Mouse (Mus musculus): ENCODE results near the gene Pacsin1. TPM values are rescaled to one million over a fixed set of nuclear protein-coding genes. Genes with fewer than 3 reads are reported as not detected.

The Pacsin1 gene
- polyA plus RNA-seq, 1 experiment: 1.3 TPM

GRCm38 (mm10) chr17:27656414-27656813 is 1.1 kb downstream of the Pacsin1 start:
- Histone ChIP-seq H3K27ac (ENCODE audit: insufficient read depth, low read depth, low read length) (no peak overlapping the region), H3K4me3 (ENCODE audit: insufficient read depth, low read depth, low read length) (no peak overlapping the region)

GRCm38 (mm10) chr17:27657123-27657522 is 1.8 kb downstream of the Pacsin1 start:
- Histone ChIP-seq H3K36me3 (ENCODE audit: control insufficient read depth, insufficient read depth, low read length) (no peaks in the 10 kb centered on the region), H3K4me1 (ENCODE audit: control insufficient read depth, insufficient read depth, low read length) (no peaks in the 10 kb centered on the region), H3K4me3 (ENCODE audit: insufficient read depth, low read depth, low read length) (no peak overlapping the region), H3K27ac (ENCODE audit: insufficient read depth, low read depth, low read length) (no peak overlapping the region), H3K27me3 (replicated peaks; ENCODE audit: control insufficient read depth, insufficient read depth, low read length) (peaks cover 4% of the 10 kb centered on the region; the same call in 1 of the 2 replicates)
- no peak for TF ChIP-seq POLR2A (IDR thresholded peaks at IDR 0.05; ENCODE audit: low read depth, low read length)
- TF ChIP-seq CTCF (conservative IDR thresholded peaks at IDR 0.05; ENCODE audit: insufficient read depth, insufficient read length, low read depth, low read length): no peak
- DNase-seq: no peak
- WGBS: 69% methylated on average over 8 of the region's 8 CpGs

More at GRCm38 (mm10) chr17:27656414-27656813, 1.1 kb downstream of the Pacsin1 start:
- 36% methylated on average over 5 of the region's 5 CpGs for WGBS
- TF ChIP-seq CTCF (conservative IDR thresholded peaks at IDR 0.05; ENCODE audit: insufficient read depth, insufficient read length, low read depth, low read length) (no peak), POLR2A (IDR thresholded peaks at IDR 0.05; ENCODE audit: low read depth, low read length) (no peak)
- no peak for DNase-seq
- H3K4me1 ChIP-seq (ENCODE audit: control insufficient read depth, insufficient read depth, low read length): no peaks in the 10 kb centered on the region
- H3K27me3 ChIP-seq (replicated peaks; ENCODE audit: control insufficient read depth, insufficient read depth, low read length): peaks cover 4% of the 10 kb centered on the region; the same call in 1 of the 2 replicates
- no peaks in the 10 kb centered on the region for H3K36me3 ChIP-seq (ENCODE audit: control insufficient read depth, insufficient read depth, low read length)

GRCm38 (mm10) chr17:27658767-27659166 is 3.5 kb downstream of the Pacsin1 start:
- Histone ChIP-seq H3K27me3 (replicated peaks; ENCODE audit: control insufficient read depth, insufficient read depth, low read length) (peaks cover 4% of the 10 kb centered on the region; the same call in 1 of the 2 replicates), H3K4me3 (ENCODE audit: insufficient read depth, low read depth, low read length) (no peak overlapping the region), H3K27ac (ENCODE audit: insufficient read depth, low read depth, low read length) (no peak overlapping the region), H3K4me1 (ENCODE audit: control insufficient read depth, insufficient read depth, low read length) (no peaks in the 10 kb centered on the region), H3K36me3 (ENCODE audit: control insufficient read depth, insufficient read depth, low read length) (no peaks in the 10 kb centered on the region)
- no peak for TF ChIP-seq CTCF (conservative IDR thresholded peaks at IDR 0.05; ENCODE audit: insufficient read depth, insufficient read length, low read depth, low read length)
- TF ChIP-seq POLR2A (IDR thresholded peaks at IDR 0.05; ENCODE audit: low read depth, low read length): no peak
- DNase-seq: no peak
- whole genome bisulfite sequencing: 45% methylated on average over 7 of the region's 7 CpGs

- H3K36me3 ChIP-seq (ENCODE audit: control insufficient read depth, insufficient read depth, low read length): no peaks in the 10 kb centered on the region
- no peak overlapping the region for H3K27ac ChIP-seq (ENCODE audit: insufficient read depth, low read depth, low read length)
- DNase-seq: no peak
- H3K4me3 ChIP-seq (ENCODE audit: insufficient read depth, low read depth, low read length): no peak overlapping the region
- no peaks in the 10 kb centered on the region for H3K27me3 ChIP-seq (replicated peaks; ENCODE audit: control insufficient read depth, insufficient read depth, low read length)
- H3K4me1 ChIP-seq (ENCODE audit: control insufficient read depth, insufficient read depth, low read length): no peaks in the 10 kb centered on the region
- WGBS: 81% methylated on average over 6 of the region's 6 CpGs
- no peak for TF ChIP-seq POLR2A (IDR thresholded peaks at IDR 0.05; ENCODE audit: low read depth, low read length)
- no peak for TF ChIP-seq CTCF (conservative IDR thresholded peaks at IDR 0.05; ENCODE audit: insufficient read depth, insufficient read length, low read depth, low read length)
Observed at GRCm38 (mm10) chr17:27671720-27672119, 16.4 kb downstream of the Pacsin1 start.

- no peaks in the 10 kb centered on the region for H3K27me3 ChIP-seq (replicated peaks; ENCODE audit: control insufficient read depth, insufficient read depth, low read length)
- H3K36me3 ChIP-seq (ENCODE audit: control insufficient read depth, insufficient read depth, low read length): no peaks in the 10 kb centered on the region
- no peak for DNase-seq
- no peak overlapping the region for H3K4me3 ChIP-seq (ENCODE audit: insufficient read depth, low read depth, low read length)
- no peak overlapping the region for H3K27ac ChIP-seq (ENCODE audit: insufficient read depth, low read depth, low read length)
- no peak for TF ChIP-seq CTCF (conservative IDR thresholded peaks at IDR 0.05; ENCODE audit: insufficient read depth, insufficient read length, low read depth, low read length)
- no peak for TF ChIP-seq POLR2A (IDR thresholded peaks at IDR 0.05; ENCODE audit: low read depth, low read length)
- 85% methylated on average over 7 of the region's 7 CpGs for WGBS
- no peaks in the 10 kb centered on the region for H3K4me1 ChIP-seq (ENCODE audit: control insufficient read depth, insufficient read depth, low read length)
Observed at GRCm38 (mm10) chr17:27673945-27674344, 18.6 kb downstream of the Pacsin1 start.

- DNase-seq: no peak
- H3K27me3 ChIP-seq (replicated peaks; ENCODE audit: control insufficient read depth, insufficient read depth, low read length): no peaks in the 10 kb centered on the region
- TF ChIP-seq CTCF (conservative IDR thresholded peaks at IDR 0.05; ENCODE audit: insufficient read depth, insufficient read length, low read depth, low read length) (no peak), POLR2A (IDR thresholded peaks at IDR 0.05; ENCODE audit: low read depth, low read length) (no peak)
- 54% methylated on average over 9 of the region's 9 CpGs for WGBS
- no peaks in the 10 kb centered on the region for H3K4me1 ChIP-seq (ENCODE audit: control insufficient read depth, insufficient read depth, low read length)
- H3K4me3 ChIP-seq (ENCODE audit: insufficient read depth, low read depth, low read length): no peak overlapping the region
- H3K27ac ChIP-seq (ENCODE audit: insufficient read depth, low read depth, low read length): no peak overlapping the region
- H3K36me3 ChIP-seq (ENCODE audit: control insufficient read depth, insufficient read depth, low read length): no peaks in the 10 kb centered on the region
Observed at GRCm38 (mm10) chr17:27675453-27675852, 20.1 kb downstream of the Pacsin1 start.

- TF ChIP-seq POLR2A (IDR thresholded peaks at IDR 0.05; ENCODE audit: low read depth, low read length) (no peak), CTCF (conservative IDR thresholded peaks at IDR 0.05; ENCODE audit: insufficient read depth, insufficient read length, low read depth, low read length) (no peak)
Observed at GRCm38 (mm10) chr17:27676270-27676669, 21.0 kb downstream of the Pacsin1 start.

More at GRCm38 (mm10) chr17:27676270-27676669, 21.0 kb downstream of the Pacsin1 start:
- Histone ChIP-seq H3K27ac (ENCODE audit: insufficient read depth, low read depth, low read length) (no peak overlapping the region), H3K4me1 (ENCODE audit: control insufficient read depth, insufficient read depth, low read length) (no peaks in the 10 kb centered on the region), H3K27me3 (replicated peaks; ENCODE audit: control insufficient read depth, insufficient read depth, low read length) (no peaks in the 10 kb centered on the region), H3K36me3 (ENCODE audit: control insufficient read depth, insufficient read depth, low read length) (no peaks in the 10 kb centered on the region), H3K4me3 (ENCODE audit: insufficient read depth, low read depth, low read length) (no peak overlapping the region)
- peak; percentile 7 for DNase-seq
- WGBS: 73% methylated on average over 7 of the region's 7 CpGs
